Mouse (Mus musculus) intestine, embryonic 16.5 days (tissue): ENCODE data around the gene Gpr25. TPM values are rescaled to one million over a fixed set of nuclear protein-coding genes. Genes with fewer than 3 reads are reported as not detected.

ENCODE experiments used
- ATAC-seq: fragments of 200-750 bp; cut with Nextera tagmentation; 2 replicates; pipeline ENCODE4 v1.8.0; 2017; ENCODE audit warnings: moderate TSS enrichment, moderate library complexity
- H3K27ac ChIP-seq: fragments of 300-500 bp; sonication (generic); 2 replicates; pipeline ENCODE4 v1.5.1; 2014; ENCODE audit warnings: mild to moderate bottlenecking, low read length
- H3K27me3 ChIP-seq: fragments of 300-500 bp; sonication (generic); replicated peaks from 2 replicates; pipeline ENCODE4 v1.6.1; 2014; ENCODE audit warnings: low read length, control low read depth, mixed read lengths; ENCODE audit not compliant: control insufficient read depth, insufficient read depth
- H3K36me3 ChIP-seq: fragments of 300-500 bp; sonication (generic); 2 replicates; pipeline ENCODE4 v1.6.1; 2014; ENCODE audit warnings: low read length, control low read depth; ENCODE audit not compliant: control insufficient read depth, insufficient read depth
- H3K4me1 ChIP-seq: fragments of 300-500 bp; sonication (generic); 2 replicates; pipeline ENCODE4 v1.6.1; 2014; ENCODE audit warnings: low read length, control low read depth, mixed read lengths; ENCODE audit not compliant: control insufficient read depth, insufficient read depth
- H3K4me2 ChIP-seq: fragments of 300-500 bp; sonication (generic); 2 replicates; pipeline ENCODE4 v1.6.1; 2014; ENCODE audit warnings: low read depth, low read length, control low read depth
- H3K4me3 ChIP-seq: fragments of 300-500 bp; sonication (generic); 2 replicates; pipeline ENCODE4 v1.5.1; 2014; ENCODE audit warnings: mild to moderate bottlenecking, low read length
- H3K9ac ChIP-seq: fragments of 300-500 bp; sonication (generic); 2 replicates; pipeline ENCODE4 v1.6.1; 2014; ENCODE audit warnings: low read depth, low read length
- H3K9me3 ChIP-seq: fragments of 300-500 bp; sonication (generic); 2 replicates; pipeline ENCODE4 v1.6.1; 2016; ENCODE audit warnings: low read length, control low read depth; ENCODE audit not compliant: control insufficient read depth
- WGBS: fragments of 180-500 bp; shearing (Covaris S2); extraction: QIAGEN DNeasy Blood & Tissue Kit; methylation state at CpG from one replicate; pipeline ENCODE4 v1.1.7; 2014; 5-methylcytosine and 5-hydroxymethylcytosine counted together
- polyA plus RNA-seq: library from polyadenylated mRNA; unstranded; fragments of >200 nt; fragmentation: Nextera tagmentation; extraction: Ambion mirVana; gene quantifications from 2 replicates; pipeline ENCODE4 v1.2.1, GENCODE M21; 2015

Gpr25 gene
- polyA plus RNA-seq, 1 experiment from 2014 or later = not detected

GRCm38 (mm10) chr1:136259893-136260634 lies 609 bp downstream of the Gpr25 start:
- Histone ChIP-seq H3K9me3 (no peaks in the 10 kb centered on the region), H3K4me2 (peak overlapping the region; percentile 97), H3K9ac (peak overlapping the region; percentile 65), H3K4me3 (peak overlapping the region; percentile 62), H3K36me3 (no peaks in the 10 kb centered on the region), H3K27me3 (peaks cover 42% of the 10 kb centered on the region), H3K4me1 (peaks cover 11% of the 10 kb centered on the region), H3K27ac (no peak overlapping the region)
- WGBS = under 1% methylated on average over 94 of the region's 95 CpGs
- peak; percentile 81 for ATAC-seq

- H3K27me3 ChIP-seq = peaks cover 42% of the 10 kb centered on the region
- H3K4me1 ChIP-seq = peaks cover 11% of the 10 kb centered on the region
- WGBS = 2% methylated on average over 16 of the region's 16 CpGs
- H3K27ac ChIP-seq = no peak overlapping the region
- H3K9ac ChIP-seq = peak overlapping the region; percentile 65; the same call in 1 of the 2 replicates
- H3K4me2 ChIP-seq = peak overlapping the region; percentile 97
- ATAC-seq = no peak
- no peaks in the 10 kb centered on the region for H3K36me3 ChIP-seq
- H3K4me3 ChIP-seq = peak overlapping the region; percentile 62
- no peaks in the 10 kb centered on the region for H3K9me3 ChIP-seq
Observed at GRCm38 (mm10) chr1:136259543-136259892, 1.2 kb downstream of the Gpr25 start.

GRCm38 (mm10) chr1:136258495-136258894 lies 2.2 kb downstream of the Gpr25 start:
- Histone ChIP-seq H3K9ac (no peak overlapping the region), H3K36me3 (no peaks in the 10 kb centered on the region), H3K9me3 (no peaks in the 10 kb centered on the region), H3K4me2 (no peak overlapping the region), H3K4me3 (no peak overlapping the region), H3K27me3 (peaks cover 42% of the 10 kb centered on the region), H3K27ac (no peak overlapping the region), H3K4me1 (peaks cover 11% of the 10 kb centered on the region)
- no peak for ATAC-seq
- 64% methylated on average over 9 of the region's 9 CpGs for WGBS

- 47% methylated on average over 8 of the region's 8 CpGs for WGBS
- ATAC-seq = no peak
Observed at GRCm38 (mm10) chr1:136255657-136256056, 5.0 kb downstream of the Gpr25 start.

GRCm38 (mm10) chr1:136255174-136255573 lies 5.5 kb downstream of the Gpr25 start:
- H3K27ac ChIP-seq = no peak overlapping the region
- ATAC-seq = no peak
- H3K9me3 ChIP-seq = no peaks in the 10 kb centered on the region
- no peak overlapping the region for H3K4me2 ChIP-seq
- peaks cover 6% of the 10 kb centered on the region for H3K4me1 ChIP-seq
- H3K9ac ChIP-seq = no peak overlapping the region
- H3K36me3 ChIP-seq = no peaks in the 10 kb centered on the region
- H3K27me3 ChIP-seq = peaks cover 25% of the 10 kb centered on the region
- WGBS = 33% methylated on average over 6 of the region's 6 CpGs
- no peak overlapping the region for H3K4me3 ChIP-seq

More at GRCm38 (mm10) chr1:136255657-136256056, 5.0 kb downstream of the Gpr25 start:
- no peak overlapping the region for H3K27ac ChIP-seq
- no peak overlapping the region for H3K9ac ChIP-seq
- no peaks in the 10 kb centered on the region for H3K9me3 ChIP-seq
- H3K4me1 ChIP-seq = peaks cover 9% of the 10 kb centered on the region
- no peaks in the 10 kb centered on the region for H3K36me3 ChIP-seq
- no peak overlapping the region for H3K4me3 ChIP-seq
- H3K27me3 ChIP-seq = peaks cover 30% of the 10 kb centered on the region
- no peak overlapping the region for H3K4me2 ChIP-seq

GRCm38 (mm10) chr1:136254503-136255065 lies 6.1 kb downstream of the Gpr25 start:
- ATAC-seq = no peak
- H3K4me3 ChIP-seq = no peak overlapping the region
- WGBS = 71% methylated on average over 10 of the region's 10 CpGs
- H3K4me2 ChIP-seq = no peak overlapping the region
- peaks cover under 1% of the 10 kb centered on the region for H3K4me1 ChIP-seq
- H3K27me3 ChIP-seq = peaks cover 19% of the 10 kb centered on the region
- no peaks in the 10 kb centered on the region for H3K36me3 ChIP-seq
- H3K9ac ChIP-seq = no peak overlapping the region
- no peaks in the 10 kb centered on the region for H3K9me3 ChIP-seq
- no peak overlapping the region for H3K27ac ChIP-seq

GRCm38 (mm10) chr1:136253472-136253871 lies 7.2 kb downstream of the Gpr25 start:
- no peaks in the 10 kb centered on the region for H3K36me3 ChIP-seq
- H3K4me2 ChIP-seq = no peak overlapping the region
- ATAC-seq = no peak
- no peaks in the 10 kb centered on the region for H3K4me1 ChIP-seq
- 33% methylated on average over 2 of the region's 2 CpGs for WGBS
- H3K4me3 ChIP-seq = no peak overlapping the region
- no peak overlapping the region for H3K9ac ChIP-seq
- H3K27ac ChIP-seq = no peak overlapping the region
- H3K9me3 ChIP-seq = no peaks in the 10 kb centered on the region
- H3K27me3 ChIP-seq = peaks cover 10% of the 10 kb centered on the region; the same call in 1 of the 2 replicates

GRCm38 (mm10) chr1:136249662-136250061 lies 11.0 kb downstream of the Gpr25 start:
- H3K9ac ChIP-seq = no peak overlapping the region
- no peaks in the 10 kb centered on the region for H3K4me1 ChIP-seq
- H3K9me3 ChIP-seq = no peaks in the 10 kb centered on the region
- no peak overlapping the region for H3K4me3 ChIP-seq
- H3K36me3 ChIP-seq = no peaks in the 10 kb centered on the region
- no peak overlapping the region for H3K27ac ChIP-seq
- WGBS = 31% methylated on average over 5 of the region's 5 CpGs
- no peak overlapping the region for H3K4me2 ChIP-seq
- no peak for ATAC-seq
- no peaks in the 10 kb centered on the region for H3K27me3 ChIP-seq

- Histone ChIP-seq H3K27me3 (no peaks in the 10 kb centered on the region), H3K9me3 (no peaks in the 10 kb centered on the region), H3K4me1 (no peaks in the 10 kb centered on the region), H3K4me2 (no peak overlapping the region), H3K27ac (no peak overlapping the region), H3K9ac (no peak overlapping the region), H3K36me3 (no peaks in the 10 kb centered on the region), H3K4me3 (no peak overlapping the region)
- ATAC-seq = no peak
- WGBS = 81% methylated on average over 5 of the region's 5 CpGs
Observed at GRCm38 (mm10) chr1:136247393-136247792, 13.3 kb downstream of the Gpr25 start.
